Mouse (Mus musculus) limb, embryonic 14.5 days (tissue): ENCODE data around the gene C1ql1. TPM values are rescaled to one million over a fixed set of nuclear protein-coding genes. Genes with fewer than 3 reads are reported as not detected.

Experiments
- ATAC-seq: fragments of 200-750 bp; cut with Nextera tagmentation; 2 replicates; pipeline ENCODE4 v1.8.0; 2017; ENCODE audit warnings: low read depth, moderate number of reproducible peaks, moderate TSS enrichment; ENCODE audit not compliant: low FRiP score
- DNase-seq: peaks from one replicate; pipeline ENCODE4 v3.0.0-alpha.2; 2015; ENCODE audit warnings: low spot score
- H3K27ac ChIP-seq: fragments of 300-500 bp; sonication (generic); replicated peaks from 2 replicates; pipeline ENCODE4 v1.5.1; 2014; ENCODE audit warnings: low read depth, mild to moderate bottlenecking, low read length, moderate library complexity, mixed read lengths
- H3K27me3 ChIP-seq: fragments of 300-500 bp; sonication (generic); 2 replicates; pipeline ENCODE4 v1.6.1; 2014; ENCODE audit warnings: low read length, mixed read lengths; ENCODE audit not compliant: control insufficient read depth, insufficient read depth
- H3K36me3 ChIP-seq: fragments of 300-500 bp; sonication (generic); 2 replicates; pipeline ENCODE4 v1.6.1; 2014; ENCODE audit warnings: mild to moderate bottlenecking, low read length, moderate library complexity, mixed read lengths; ENCODE audit not compliant: control insufficient read depth, insufficient read depth
- H3K4me1 ChIP-seq: fragments of 300-500 bp; sonication (generic); 2 replicates; pipeline ENCODE4 v1.6.1; 2014; ENCODE audit warnings: antibody characterized with exemption, low read length, mixed read lengths; ENCODE audit not compliant: control insufficient read depth, insufficient read depth
- H3K4me2 ChIP-seq: fragments of 300-500 bp; sonication (generic); replicated peaks from 2 replicates; pipeline ENCODE4 v1.6.1; 2014; ENCODE audit warnings: low read depth, mild to moderate bottlenecking, low read length, moderate library complexity; ENCODE audit not compliant: severe bottlenecking
- H3K4me3 ChIP-seq: fragments of 300-500 bp; sonication (generic); replicated peaks from 2 replicates; pipeline ENCODE4 v1.5.1; 2014; ENCODE audit warnings: low read length
- H3K9ac ChIP-seq: fragments of 300-500 bp; sonication (generic); 2 replicates; pipeline ENCODE4 v1.6.1; 2014; ENCODE audit warnings: mild to moderate bottlenecking, low read depth, low read length, moderate library complexity; ENCODE audit not compliant: severe bottlenecking
- H3K9me3 ChIP-seq: fragments of 300-500 bp; sonication (generic); 2 replicates; pipeline ENCODE4 v1.6.1; 2016; ENCODE audit warnings: low read length; ENCODE audit not compliant: control insufficient read depth
- POLR2A ChIP-seq: fragments of 200-500 bp; IDR thresholded peaks from 2 replicates; pipeline ENCODE4 v1.8.0; 2012; ENCODE audit warnings: inconsistent platforms, mild to moderate bottlenecking, moderate library complexity, borderline replicate concordance; ENCODE audit not compliant: insufficient read depth, insufficient read length; ENCODE audit errors: extremely low read depth
- WGBS: fragments of 180-500 bp; shearing (Covaris S2); extraction: QIAGEN DNeasy Blood & Tissue Kit; methylation state at CpG from one replicate; pipeline ENCODE4 v1.1.7; 2014; 5-methylcytosine and 5-hydroxymethylcytosine counted together
- polyA plus RNA-seq, 2 experiments: library from polyadenylated mRNA; depleted of rRNA in 1 of 2; stranded (reverse) in 1 of 2; unstranded in 1 of 2; fragments of >200 nt; fragmentation: Nextera tagmentation in 1 of 2; extraction: Ambion mirVana in 1 of 2; gene quantifications; 2 replicates each; pipeline versions ENCODE4 v1.2.1 to v1.2.3; 2012 to 2014

Gene C1ql1
- polyA plus RNA-seq, 2 experiments: 1.9 to 3.3 TPM

DNA sequence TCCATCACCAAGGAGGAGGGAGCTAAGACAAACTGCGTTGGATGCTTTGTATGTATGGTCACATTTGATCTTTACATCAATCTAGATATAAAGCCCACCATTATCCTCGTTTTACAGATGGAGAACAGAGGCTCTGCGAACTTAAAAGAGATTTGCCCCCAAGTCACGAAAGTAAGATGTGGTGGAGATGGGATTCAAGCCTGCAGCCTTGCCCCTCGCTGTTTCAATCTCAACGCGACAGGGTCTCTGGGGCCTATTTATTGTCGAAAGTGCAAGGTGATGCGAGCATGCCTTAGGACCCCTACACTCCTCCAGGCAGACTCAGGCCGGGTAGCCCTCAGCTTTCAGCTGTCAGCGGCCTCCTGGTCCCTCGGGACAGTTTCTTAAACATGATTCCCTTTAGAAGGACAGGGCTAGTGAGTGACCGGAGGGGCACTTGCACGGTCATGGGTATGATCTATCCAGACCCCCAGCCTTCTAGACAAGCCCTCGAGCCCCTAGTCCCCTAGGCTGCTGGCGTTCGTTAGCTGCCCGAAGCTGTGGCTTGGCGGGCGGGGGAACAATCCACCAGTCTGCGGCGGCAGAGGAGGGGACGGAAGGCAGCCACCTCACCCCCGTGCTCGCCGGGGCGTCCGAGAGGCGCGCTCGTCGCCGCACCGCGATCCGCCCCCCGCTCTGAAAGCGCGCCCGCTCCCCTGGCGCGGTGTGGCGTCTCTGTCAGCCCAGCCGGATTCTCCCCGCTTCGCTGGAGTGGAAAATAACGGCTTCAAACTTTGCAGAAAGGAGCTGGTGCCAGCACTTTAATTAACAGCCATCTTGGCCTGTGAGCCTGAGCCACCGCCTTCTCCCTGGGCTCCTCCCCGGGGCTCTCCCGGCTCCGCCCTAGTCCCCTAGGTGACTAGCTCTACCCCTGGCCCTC, 1.8 kb upstream of the C1ql1 start:
- peaks cover 27% of the 10 kb centered on the region for H3K4me1 ChIP-seq
- H3K27me3 ChIP-seq: peaks cover 79% of the 10 kb centered on the region
- 2% methylated on average over 51 of the region's 51 CpGs for WGBS
- H3K36me3 ChIP-seq: no peaks in the 10 kb centered on the region
- H3K9me3 ChIP-seq: no peaks in the 10 kb centered on the region
- no peak for TF ChIP-seq POLR2A
- peak overlapping the region; percentile 56 for H3K9ac ChIP-seq
- H3K27ac ChIP-seq: no peak overlapping the region
- peak overlapping the region; percentile 49 for H3K4me3 ChIP-seq
- DNase-seq (peak; percentile 34), ATAC-seq (no peak)
- peak overlapping the region; percentile 73 for H3K4me2 ChIP-seq

DNA sequence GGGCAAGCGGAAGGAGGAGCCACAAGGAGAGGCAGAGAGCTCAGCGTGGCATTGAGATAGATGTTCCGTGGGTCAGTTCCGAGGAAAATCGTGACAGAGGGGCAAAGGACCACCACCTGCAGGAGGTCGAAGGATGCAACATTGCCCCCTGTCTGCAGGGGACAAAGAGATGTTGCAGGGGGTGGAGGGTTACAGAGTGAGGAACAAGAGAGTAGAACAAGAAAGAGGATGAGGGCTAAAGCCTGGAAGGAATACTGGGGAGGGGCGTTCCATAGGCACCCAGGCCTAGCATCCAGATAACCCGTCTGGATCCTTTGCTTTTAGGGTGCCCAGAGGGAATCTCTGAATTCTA, 480 bp upstream of the C1ql1 start:
- DNase-seq: no peak
- Histone ChIP-seq H3K9ac (no peak overlapping the region), H3K4me2 (peak overlapping the region; percentile 66), H3K4me3 (peak overlapping the region; percentile 37), H3K9me3 (no peaks in the 10 kb centered on the region), H3K27ac (no peak overlapping the region), H3K36me3 (no peaks in the 10 kb centered on the region), H3K4me1 (peaks cover 27% of the 10 kb centered on the region), H3K27me3 (peaks cover 90% of the 10 kb centered on the region)
- WGBS: 8% methylated on average over 8 of the region's 8 CpGs
- ATAC-seq: 0 out of 2 replicates have a peak, but pooled peaks have one; percentile 1
- no peak for TF ChIP-seq POLR2A

DNA sequence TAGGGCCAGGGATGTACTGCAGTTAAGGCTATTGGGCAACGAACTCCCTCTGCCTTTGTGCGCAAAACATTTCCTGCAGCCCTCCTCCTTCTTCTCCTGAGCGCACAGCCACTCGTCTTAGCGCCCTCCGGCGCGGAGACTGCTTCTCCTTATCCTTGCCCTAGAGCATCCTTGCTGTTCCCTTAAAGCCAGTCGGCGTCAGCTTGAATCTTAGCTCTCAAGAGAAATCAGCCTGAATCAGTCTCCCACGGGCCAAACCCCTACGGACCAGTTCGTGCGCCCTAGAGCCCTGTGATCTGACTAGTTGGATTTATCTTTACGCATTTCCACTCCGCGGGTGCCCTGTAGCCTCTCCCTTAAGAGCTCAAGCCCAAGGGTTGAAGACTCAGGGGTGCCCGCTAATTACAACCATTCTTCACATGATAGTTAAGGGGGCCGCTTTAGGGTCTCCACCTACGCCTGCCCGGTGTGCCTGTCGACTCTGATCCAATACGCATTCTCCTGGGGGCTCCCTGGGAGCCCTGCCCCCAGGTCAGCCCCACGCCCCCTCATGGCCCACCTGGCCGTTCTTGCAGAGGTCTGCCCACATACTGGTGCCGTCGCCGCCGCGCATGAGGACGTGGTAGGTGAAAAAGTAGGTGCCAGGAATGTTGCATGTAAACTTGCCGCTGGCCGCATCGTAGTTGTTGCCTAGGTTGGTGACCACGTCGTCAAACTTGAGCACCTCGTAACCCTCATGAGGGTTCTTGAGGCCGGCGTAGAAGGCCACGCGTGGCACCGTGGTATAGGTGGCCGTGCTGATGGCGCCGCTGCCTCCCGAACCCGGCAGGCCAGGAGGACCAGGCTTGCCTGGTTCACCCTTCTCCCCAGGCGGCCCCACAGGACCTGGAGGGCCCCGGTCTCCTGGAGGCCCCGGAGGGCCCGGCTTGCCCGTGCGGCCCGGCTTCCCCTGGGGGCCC, 903 bp downstream of the C1ql1 start:
- TF ChIP-seq POLR2A: no peak
- WGBS: 3% methylated on average over 53 of the region's 54 CpGs
- DNase-seq (no peak), ATAC-seq (no peak; the same call in 1 of the 2 replicates)
- H3K4me1 ChIP-seq: peaks cover 27% of the 10 kb centered on the region
- H3K27ac ChIP-seq: no peak overlapping the region
- H3K9ac ChIP-seq: peak overlapping the region; percentile 54; the same call in 1 of the 2 replicates
- H3K4me2 ChIP-seq: peak overlapping the region; percentile 66
- no peaks in the 10 kb centered on the region for H3K9me3 ChIP-seq
- peaks cover 85% of the 10 kb centered on the region for H3K27me3 ChIP-seq
- no peaks in the 10 kb centered on the region for H3K36me3 ChIP-seq
- H3K4me3 ChIP-seq: peak overlapping the region; percentile 37

DNA sequence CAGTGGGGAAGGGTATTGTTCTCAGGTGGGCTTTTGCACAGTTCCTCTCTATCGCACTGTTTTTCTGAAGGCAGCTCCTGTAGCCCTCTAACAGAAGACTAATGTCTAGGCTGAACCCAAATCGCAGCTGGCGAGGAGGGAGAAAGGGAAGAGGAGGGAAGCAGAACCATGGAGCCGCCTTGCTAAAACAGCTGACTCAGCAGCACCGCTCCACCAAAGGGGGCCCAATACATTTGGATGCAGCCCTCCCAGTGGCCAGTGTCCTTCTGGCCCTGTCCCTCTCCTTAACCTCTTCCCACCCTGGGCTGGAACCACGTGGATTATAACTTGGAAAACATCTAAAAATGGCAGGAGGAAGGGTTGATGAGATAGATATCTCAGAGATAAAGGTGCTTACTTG, 5.3 kb downstream of the C1ql1 start:
- Histone ChIP-seq H3K36me3 (no peaks in the 10 kb centered on the region), H3K4me3 (no peak overlapping the region), H3K27ac (no peak overlapping the region), H3K9me3 (no peaks in the 10 kb centered on the region), H3K27me3 (peaks cover 47% of the 10 kb centered on the region), H3K4me2 (no peak overlapping the region), H3K4me1 (peaks cover 31% of the 10 kb centered on the region), H3K9ac (no peak overlapping the region)
- WGBS: 54% methylated on average over 6 of the region's 6 CpGs
- no peak for TF ChIP-seq POLR2A
- ATAC-seq: no peak
- DNase-seq: no peak
